Mouse (Mus musculus) heart, embryonic 14.5 days (tissue): ENCODE data around the gene Lrig1. TPM values are rescaled to one million over a fixed set of nuclear protein-coding genes. Genes with fewer than 3 reads are reported as not detected.

Experiments used
- ATAC-seq: fragments of 200-750 bp; cut with Nextera tagmentation; 2 replicates; pipeline ENCODE4 v1.8.0; 2017; ENCODE audit warnings: low read depth, moderate TSS enrichment; ENCODE audit not compliant: insufficient number of reproducible peaks, insufficient read depth, low FRiP score
- H3K27ac ChIP-seq, 2 experiments: fragments of 200-500 bp in 1 of 2; fragments of 300-500 bp in 1 of 2; sonication (generic) in 1 of 2; replicated peaks in 1 of 2; 2 replicates each; pipeline ENCODE4 v1.5.1; 2012 to 2014; ENCODE audit warnings: low read depth in 2 of 2, low read length in 2 of 2, control low read depth in 1 of 2, mild to moderate bottlenecking in 1 of 2, mixed read lengths in 1 of 2; ENCODE audit not compliant: control insufficient read depth in 1 of 2, insufficient read depth in 1 of 2
- H3K27me3 ChIP-seq: fragments of 300-500 bp; sonication (generic); 2 replicates; pipeline ENCODE4 v1.6.1; 2014; ENCODE audit warnings: mild to moderate bottlenecking, low read length, control low read depth; ENCODE audit not compliant: control insufficient read depth, insufficient read depth
- H3K36me3 ChIP-seq: fragments of 300-500 bp; sonication (generic); 2 replicates; pipeline ENCODE4 v1.6.1; 2014; ENCODE audit warnings: mild to moderate bottlenecking, control low read depth, low read length, mixed read lengths; ENCODE audit not compliant: control insufficient read depth, insufficient read depth
- H3K4me1 ChIP-seq, 2 experiments: fragments of 200-500 bp in 1 of 2; fragments of 300-500 bp in 1 of 2; sonication (generic) in 1 of 2; 2 replicates each; pipeline ENCODE4 v1.6.1; 2012 to 2014; ENCODE audit warnings: low read length in 2 of 2, control low read depth in 1 of 2, mixed read lengths in 1 of 2; ENCODE audit not compliant: control insufficient read depth in 2 of 2, insufficient read depth in 2 of 2
- H3K4me2 ChIP-seq: fragments of 300-500 bp; sonication (generic); 2 replicates; pipeline ENCODE4 v1.6.1; 2014; ENCODE audit warnings: mild to moderate bottlenecking, low read length
- H3K4me3 ChIP-seq, 2 experiments: fragments of 200-500 bp in 1 of 2; fragments of 300-500 bp in 1 of 2; sonication (generic) in 1 of 2; 2 replicates each; pipeline ENCODE4 v1.5.1; 2012 to 2014; ENCODE audit warnings: low read length in 2 of 2, mild to moderate bottlenecking in 2 of 2, control low read depth in 1 of 2, low read depth in 1 of 2, moderate library complexity in 1 of 2; ENCODE audit not compliant: control insufficient read depth in 1 of 2, insufficient read depth in 1 of 2
- H3K9ac ChIP-seq: fragments of 300-500 bp; sonication (generic); 2 replicates; pipeline ENCODE4 v1.6.1; 2014; ENCODE audit warnings: mild to moderate bottlenecking, low read length
- H3K9me3 ChIP-seq: fragments of 300-500 bp; sonication (generic); 2 replicates; pipeline ENCODE4 v1.6.1; 2016; ENCODE audit warnings: low read length, control low read depth; ENCODE audit not compliant: control insufficient read depth
- WGBS: fragments of 180-500 bp; shearing (Covaris S2); extraction: QIAGEN DNeasy Blood & Tissue Kit; methylation state at CpG from one replicate; pipeline ENCODE4 v1.1.7; 2014; 5-methylcytosine and 5-hydroxymethylcytosine counted together
- polyA plus RNA-seq: library from polyadenylated mRNA; unstranded; fragments of >200 nt; fragmentation: Nextera tagmentation; extraction: Ambion mirVana; gene quantifications from 2 replicates; pipeline ENCODE4 v1.2.1, GENCODE M21; 2014

Gene Lrig1
- polyA plus RNA-seq, 1 experiment from 2014 or later: 18.4 TPM

- Histone ChIP-seq H3K9ac (no peak overlapping the region), H3K9me3 (no peaks in the 10 kb centered on the region), H3K4me1 (peaks cover 24 to 44% of the 10 kb centered on the region in 2 experiments), H3K27me3 (no peaks in the 10 kb centered on the region), H3K36me3 (peaks cover 11% of the 10 kb centered on the region), H3K27ac (no peak overlapping the region), H3K4me2 (no peak overlapping the region), H3K4me3 (no peak overlapping the region)
- no peak for ATAC-seq
- 74% methylated on average over 9 of the region's 9 CpGs for WGBS
These were observed 38.0 kb downstream of the Lrig1 start for GRCm38 (mm10) chr6:94661923-94662322.

- H3K9ac ChIP-seq: no peak overlapping the region
- H3K4me2 ChIP-seq: no peak overlapping the region
- H3K27me3 ChIP-seq: no peaks in the 10 kb centered on the region
- H3K27ac ChIP-seq: no peak overlapping the region
- H3K4me1 ChIP-seq: peaks cover 23 to 49% of the 10 kb centered on the region in 2 experiments
- no peaks in the 10 kb centered on the region for H3K9me3 ChIP-seq
- 72% methylated on average over 8 of the region's 8 CpGs for WGBS
- peaks cover 11% of the 10 kb centered on the region for H3K36me3 ChIP-seq
- no peak for ATAC-seq
- H3K4me3 ChIP-seq: no peak overlapping the region
These were observed 38.6 kb downstream of the Lrig1 start for GRCm38 (mm10) chr6:94661321-94661720.

GRCm38 (mm10) chr6:94659886-94660333, 40.0 kb downstream of the Lrig1 start:
- H3K4me3 ChIP-seq: no peak overlapping the region
- H3K27me3 ChIP-seq: no peaks in the 10 kb centered on the region
- H3K36me3 ChIP-seq: peaks cover 15% of the 10 kb centered on the region
- 51% methylated on average over 4 of the region's 4 CpGs for WGBS
- no peak overlapping the region for H3K27ac ChIP-seq
- ATAC-seq: peak; percentile 29; the same call in 1 of the 2 replicates
- no peaks in the 10 kb centered on the region for H3K9me3 ChIP-seq
- H3K9ac ChIP-seq: no peak overlapping the region
- no peak overlapping the region for H3K4me2 ChIP-seq
- H3K4me1 ChIP-seq: peaks cover 22 to 39% of the 10 kb centered on the region in 2 experiments

GRCm38 (mm10) chr6:94658136-94658480, 41.9 kb downstream of the Lrig1 start:
- peaks cover 21% of the 10 kb centered on the region for H3K36me3 ChIP-seq

GRCm38 (mm10) chr6:94657204-94658135, 42.5 kb downstream of the Lrig1 start:
- peak overlapping the region; percentile 19; the same call in 1 of the 2 replicates for H3K4me2 ChIP-seq
- no peak for ATAC-seq
- no peaks in the 10 kb centered on the region for H3K9me3 ChIP-seq
- peaks cover 20% of the 10 kb centered on the region for H3K36me3 ChIP-seq
- peak overlapping the region in 1 of 2 experiments; percentile 39; a peak in 1 of 4 replicates for H3K27ac ChIP-seq
- H3K4me3 ChIP-seq: no peak overlapping the region
- no peak overlapping the region for H3K9ac ChIP-seq
- H3K27me3 ChIP-seq: no peaks in the 10 kb centered on the region
- peaks cover 19 to 32% of the 10 kb centered on the region in 2 experiments for H3K4me1 ChIP-seq
- 49% methylated on average over 12 of the region's 12 CpGs for WGBS

More at GRCm38 (mm10) chr6:94658136-94658480, 41.9 kb downstream of the Lrig1 start:
- peak overlapping the region; percentile 19; the same call in 1 of the 2 replicates for H3K4me2 ChIP-seq
- ATAC-seq: no peak
- H3K27ac ChIP-seq: 0 out of 4 replicates have a peak overlapping the region, but pooled peaks of 1 of the 2 experiments have one; percentile 39
- H3K9ac ChIP-seq: no peak overlapping the region
- H3K4me3 ChIP-seq: no peak overlapping the region
- H3K9me3 ChIP-seq: no peaks in the 10 kb centered on the region
- H3K27me3 ChIP-seq: no peaks in the 10 kb centered on the region
- peaks cover 19 to 32% of the 10 kb centered on the region in 2 experiments for H3K4me1 ChIP-seq
- 51% methylated on average over 6 of the region's 6 CpGs for WGBS

GRCm38 (mm10) chr6:94655818-94656478, 44.0 kb downstream of the Lrig1 start:
- 46% methylated on average over 5 of the region's 5 CpGs for WGBS
- ATAC-seq: no peak
- Histone ChIP-seq H3K4me3 (no peak overlapping the region), H3K36me3 (peaks cover 22% of the 10 kb centered on the region), H3K4me2 (no peak overlapping the region), H3K27ac (no peak overlapping the region), H3K27me3 (no peaks in the 10 kb centered on the region), H3K4me1 (peaks cover 21 to 32% of the 10 kb centered on the region in 2 experiments), H3K9me3 (no peaks in the 10 kb centered on the region), H3K9ac (no peak overlapping the region)

GRCm38 (mm10) chr6:94653388-94654316, 46.3 kb downstream of the Lrig1 start:
- H3K27ac ChIP-seq: no peak overlapping the region
- no peaks in the 10 kb centered on the region for H3K27me3 ChIP-seq
- no peak overlapping the region for H3K4me2 ChIP-seq
- no peak for ATAC-seq
- H3K4me1 ChIP-seq: peaks cover 21 to 38% of the 10 kb centered on the region in 2 experiments
- peaks cover 16% of the 10 kb centered on the region for H3K36me3 ChIP-seq
- H3K9ac ChIP-seq: no peak overlapping the region
- no peak overlapping the region for H3K4me3 ChIP-seq
- WGBS: 75% methylated on average over 10 of the region's 10 CpGs
- no peaks in the 10 kb centered on the region for H3K9me3 ChIP-seq
